Mouse (Mus musculus) granulocyte monocyte progenitor cell, adult 5-6 weeks (primary cell): ENCODE results near the gene Mia. TPM values are rescaled to one million over a fixed set of nuclear protein-coding genes. Genes with fewer than 3 reads are reported as not detected.

Source experiments
- ATAC-seq: replicated peaks from 2 replicates; pipeline ENCODE4 v1.8.0; 2016; ENCODE audit warnings: mild to moderate bottlenecking, moderate TSS enrichment, inconsistent platforms; ENCODE audit not compliant: poor library complexity, severe bottlenecking
- total RNA-seq, 2 experiments: library from RNA; stranded (forward) in 1 of 2; stranded (reverse) in 1 of 2; fragments of 200-712, 200-1000 nt in 1 of 2; fragments of >200 nt in 1 of 2; fragmentation: Nextera tagmentation in 1 of 2; gene quantifications; 2 replicates each; pipeline ENCODE4 v1.2.3; 2014 to 2017

Mia gene
- total RNA-seq, 2 experiments from 2014 or later, result 3.5 TPM; not detected in 1

DNA sequence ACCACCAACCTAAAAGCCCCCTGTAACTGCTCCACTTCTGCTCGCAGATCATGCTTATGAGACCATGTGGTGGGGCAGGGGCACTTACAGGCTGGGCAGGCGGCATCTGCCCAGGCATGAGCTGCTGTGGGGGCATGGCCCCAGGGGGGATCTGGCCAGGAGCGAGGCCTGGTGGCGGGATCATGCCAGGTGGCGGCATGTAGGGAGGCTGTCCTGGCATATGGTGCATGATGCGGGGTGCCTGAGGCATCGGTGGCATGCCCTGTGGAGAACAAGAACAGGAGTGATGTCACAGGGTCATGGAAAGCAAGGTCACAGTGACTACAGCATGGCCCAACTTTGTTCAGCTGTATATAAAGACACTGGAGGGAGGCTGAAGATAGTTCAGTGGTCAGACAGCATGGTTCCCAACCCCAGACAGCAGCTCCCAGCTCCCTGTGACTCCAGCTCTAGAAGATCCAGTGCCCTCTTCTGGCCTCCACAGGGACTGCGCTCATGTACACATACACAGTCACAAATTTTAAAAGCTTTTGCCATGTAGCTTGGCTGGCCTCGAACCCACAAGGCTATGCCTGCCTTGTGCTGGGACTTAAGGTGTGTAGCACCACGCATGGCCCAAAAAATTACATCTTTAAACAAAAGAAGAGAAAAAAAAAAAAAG, 8.4 kb upstream of the Mia start:
- peak; percentile 38; the same call in 1 of the 2 replicates for ATAC-seq

DNA sequence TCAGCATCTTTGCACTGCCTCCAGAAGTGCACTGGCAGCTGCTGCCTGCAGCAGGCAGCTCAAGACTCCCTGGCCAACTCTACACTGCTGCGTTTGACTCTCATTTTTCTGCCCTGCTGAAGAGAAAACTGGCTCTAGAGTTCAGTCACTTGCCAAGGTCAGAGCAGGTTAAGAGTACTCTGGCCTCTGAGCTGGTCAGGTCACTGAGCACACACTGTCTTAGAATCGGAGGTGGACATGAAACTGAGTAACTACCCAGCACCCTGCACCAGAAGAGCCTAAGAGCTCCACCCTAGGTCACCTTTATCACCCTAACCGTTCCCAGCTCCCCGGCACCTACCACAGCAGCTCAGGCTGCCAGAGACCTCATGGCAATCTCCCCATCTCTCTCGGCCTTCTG, 5.0 kb upstream of the Mia start:
- ATAC-seq, result no peak

DNA sequence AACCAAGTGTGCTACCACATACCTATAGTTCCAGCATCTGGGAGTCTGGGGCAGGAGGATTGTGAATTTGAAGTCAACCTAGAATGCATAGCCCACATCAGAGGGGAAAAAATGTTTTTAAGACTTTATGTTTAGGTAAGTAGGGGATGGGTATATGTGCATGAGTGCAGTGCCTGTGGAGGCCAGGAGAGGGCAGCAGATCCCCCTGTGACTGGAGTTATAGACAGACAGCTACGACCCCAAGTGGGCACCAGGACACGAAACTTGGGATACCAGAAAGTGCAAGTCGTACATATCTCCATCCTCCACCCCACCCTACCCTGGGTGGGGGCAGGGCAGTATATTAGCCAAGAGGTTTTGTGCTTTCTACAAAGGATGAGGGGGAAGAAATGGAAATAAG, 4.0 kb upstream of the Mia start:
- ATAC-seq, result peak; percentile 91

DNA sequence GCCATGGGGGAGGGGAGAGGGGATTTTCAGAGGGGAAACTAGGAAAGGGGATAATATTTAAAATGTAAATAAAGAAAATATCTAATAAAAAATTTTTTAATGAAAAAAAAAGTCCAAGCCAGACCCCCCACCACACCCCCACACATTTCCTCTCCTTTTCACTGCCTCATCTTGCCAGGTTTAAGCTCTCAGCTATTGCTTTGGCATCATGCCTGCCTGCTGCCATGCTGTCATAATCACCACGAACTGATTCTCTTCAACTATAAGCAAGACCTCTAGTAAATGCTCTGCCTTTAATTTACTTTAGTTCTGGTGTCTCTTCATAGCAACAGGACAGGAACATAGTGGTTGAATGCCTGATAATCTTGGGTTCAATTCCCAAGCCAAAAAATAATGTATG, 1.5 kb upstream of the Mia start:
- ATAC-seq, result no peak

DNA sequence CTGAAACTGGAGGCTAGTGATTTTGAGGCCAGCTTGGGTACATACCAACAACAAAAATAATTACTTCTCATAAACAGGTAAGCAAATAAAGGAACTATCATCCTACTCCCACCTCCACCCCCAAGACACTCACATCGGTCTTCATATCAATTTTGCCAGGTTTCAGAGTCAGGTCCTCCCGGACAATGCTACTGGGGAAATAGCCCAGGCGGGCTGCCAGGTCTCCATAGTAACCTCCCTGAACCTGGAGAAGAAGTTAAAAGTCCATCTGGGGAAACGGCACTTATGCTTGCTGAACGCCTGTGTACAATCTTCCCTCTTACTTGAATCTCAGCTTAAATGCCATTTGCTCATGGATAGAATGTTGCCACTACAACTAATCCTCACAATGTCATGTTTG, 921 bp downstream of the Mia start:
- ATAC-seq, result no peak

DNA sequence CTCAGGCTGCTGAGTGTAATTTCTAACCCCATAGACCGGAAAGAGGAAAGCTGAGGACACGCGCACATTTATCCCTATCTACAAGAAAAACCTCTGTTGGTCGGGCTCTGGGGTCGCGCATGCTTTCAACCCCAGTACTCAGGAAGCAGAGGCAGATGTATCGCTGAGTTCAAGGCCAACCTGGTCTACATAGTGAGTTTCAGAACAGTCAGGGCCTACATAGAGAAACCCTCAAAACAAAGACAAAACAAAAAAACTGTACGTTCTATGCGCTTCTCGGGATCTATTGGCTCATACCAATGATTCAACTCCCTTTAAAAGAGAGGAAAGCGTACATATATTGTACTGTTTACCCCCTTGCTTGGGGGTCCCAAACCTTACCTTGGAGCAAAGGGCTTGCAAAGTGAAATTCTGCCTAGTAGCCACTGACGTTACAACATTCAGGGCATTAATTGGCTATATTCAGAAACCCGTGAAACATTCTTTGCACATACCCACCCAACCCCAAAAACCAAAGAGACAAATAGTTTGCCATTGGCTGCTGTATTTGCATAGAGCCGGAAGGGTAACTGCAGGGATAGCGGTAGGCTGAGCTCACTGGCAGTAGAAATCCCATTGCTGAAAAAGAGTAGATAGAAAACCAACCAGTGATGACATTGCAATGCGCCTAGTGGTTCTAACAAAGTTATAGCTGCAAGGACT, 1.6 kb downstream of the Mia start:
- no peak for ATAC-seq

DNA sequence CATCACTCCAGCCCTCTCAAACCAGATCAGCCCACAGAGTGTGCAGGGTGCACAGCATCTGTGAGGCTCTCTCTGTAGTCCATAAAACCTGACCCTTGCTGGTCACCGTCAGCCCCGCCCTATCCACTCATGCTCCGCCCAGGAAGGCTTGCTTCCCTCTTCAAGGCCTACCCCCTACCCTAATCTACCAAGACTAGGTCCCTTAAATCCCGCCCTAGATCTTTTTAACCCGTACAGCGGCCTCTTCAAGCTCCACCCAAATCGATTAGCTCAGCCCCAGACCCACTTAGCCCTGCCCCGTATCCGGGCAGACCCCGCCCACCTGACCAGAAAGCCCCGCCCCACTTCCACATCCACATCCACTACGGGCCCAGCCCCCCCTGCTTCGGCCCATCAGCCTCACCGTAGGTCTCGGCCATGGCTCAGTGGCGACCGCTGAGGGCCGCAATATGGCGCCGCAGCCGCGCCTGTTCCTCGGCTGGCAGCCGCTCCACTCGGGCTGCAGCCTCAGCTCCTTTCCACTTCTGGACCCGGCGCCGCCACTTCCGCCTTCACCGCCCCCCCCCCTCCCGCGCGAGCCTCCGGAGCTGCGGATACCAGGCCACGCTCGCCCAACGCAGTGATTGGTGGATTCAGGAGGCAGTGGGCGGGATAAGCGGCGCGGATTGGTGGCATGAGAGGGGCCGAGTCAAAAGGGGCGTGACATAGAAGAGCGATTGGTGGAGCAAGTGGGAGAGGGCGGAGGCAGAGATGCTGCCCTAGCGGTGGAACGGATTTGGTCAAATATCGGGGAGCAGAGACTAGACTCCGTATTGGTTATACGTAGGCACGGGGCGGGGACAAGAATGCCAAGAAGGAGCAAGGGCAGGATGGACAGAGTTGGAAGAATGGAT, 2.4 kb downstream of the Mia start, which contains the start of gene Rab4b:
Gene Rab4b, minus strand, starts transcription at position 573 of the 893 bp plus-strand sequence.
- ATAC-seq, result peak; percentile 89

DNA sequence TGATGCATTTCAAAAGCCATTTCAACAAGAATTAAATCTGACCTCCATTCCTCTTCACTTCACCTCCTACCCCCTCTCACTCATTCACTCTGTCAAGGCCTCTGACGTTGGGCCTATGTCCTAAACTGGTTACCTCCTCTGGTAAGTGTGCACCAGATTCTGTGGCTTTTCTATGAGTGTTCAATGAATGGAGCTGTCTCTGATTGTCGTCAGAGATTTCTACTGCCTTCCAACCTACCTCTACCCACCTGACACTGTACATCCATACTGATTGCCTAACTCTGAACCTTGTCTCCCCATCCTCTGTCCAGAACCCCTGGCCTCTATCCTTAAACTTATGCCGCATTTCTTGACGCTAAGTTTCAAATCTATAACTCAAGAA, 3.0 kb downstream of the Mia start:
- peak; percentile 1; the same call in 1 of the 2 replicates for ATAC-seq

DNA sequence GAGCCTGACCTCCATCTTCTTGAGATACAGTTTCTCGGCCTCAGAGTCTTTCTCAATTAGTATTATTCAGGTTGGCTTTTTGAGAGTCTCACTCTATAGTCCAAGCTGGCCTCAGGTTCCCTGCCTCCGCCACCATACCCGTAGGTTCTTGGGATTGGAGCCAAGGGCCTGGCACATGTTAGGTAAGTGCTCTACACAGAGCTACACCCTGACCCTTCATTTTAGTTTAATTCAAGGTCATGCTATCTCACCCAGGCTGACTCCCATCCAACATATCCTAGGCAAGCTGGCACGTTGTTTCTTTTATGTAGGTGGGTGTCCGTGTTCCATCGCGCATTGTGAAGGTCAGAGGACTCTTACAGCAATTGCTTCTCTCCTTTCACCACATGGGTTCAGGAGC, 6.1 kb downstream of the Mia start:
- ATAC-seq, result no peak

DNA sequence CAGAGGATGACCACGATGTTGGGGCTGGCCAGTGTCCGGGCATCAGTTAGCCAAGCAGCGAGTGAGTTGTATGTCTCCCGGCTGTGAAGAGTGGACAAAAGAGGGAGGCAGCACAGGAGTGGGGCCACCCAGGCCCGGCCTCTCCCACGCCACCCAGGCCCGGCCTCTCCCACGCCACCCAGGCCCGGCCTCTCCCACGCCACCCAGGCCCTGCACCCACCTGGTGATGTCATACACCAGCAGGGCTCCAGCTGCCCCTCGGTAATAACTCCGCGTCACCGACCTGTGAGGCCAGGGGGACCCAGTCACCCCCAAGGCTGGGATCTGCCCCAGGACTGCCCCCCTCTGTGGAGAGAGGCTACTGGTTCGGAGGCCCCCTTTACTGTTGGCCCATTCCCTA, 6.5 kb downstream of the Mia start:
- ATAC-seq, result no peak

DNA sequence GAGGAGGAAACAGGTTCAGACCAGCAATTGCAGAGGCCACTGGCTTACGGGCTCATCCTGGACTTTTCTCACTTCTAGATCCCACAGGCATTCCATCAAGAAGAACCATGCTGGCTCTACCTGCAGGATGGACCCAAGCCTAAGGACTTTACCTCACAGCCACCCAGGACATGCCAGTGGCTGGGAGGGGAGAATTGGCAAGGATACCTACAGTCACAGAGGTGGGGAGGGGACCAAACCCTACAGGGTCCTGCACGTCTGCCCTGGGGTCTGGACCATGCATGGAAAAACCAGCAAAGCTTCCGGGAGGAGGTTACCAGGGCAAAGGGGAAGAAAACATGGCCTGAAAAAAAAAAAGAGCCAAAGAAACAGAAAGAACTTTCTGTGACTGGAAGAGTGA, 10.0 kb downstream of the Mia start:
- ATAC-seq, result no peak

DNA sequence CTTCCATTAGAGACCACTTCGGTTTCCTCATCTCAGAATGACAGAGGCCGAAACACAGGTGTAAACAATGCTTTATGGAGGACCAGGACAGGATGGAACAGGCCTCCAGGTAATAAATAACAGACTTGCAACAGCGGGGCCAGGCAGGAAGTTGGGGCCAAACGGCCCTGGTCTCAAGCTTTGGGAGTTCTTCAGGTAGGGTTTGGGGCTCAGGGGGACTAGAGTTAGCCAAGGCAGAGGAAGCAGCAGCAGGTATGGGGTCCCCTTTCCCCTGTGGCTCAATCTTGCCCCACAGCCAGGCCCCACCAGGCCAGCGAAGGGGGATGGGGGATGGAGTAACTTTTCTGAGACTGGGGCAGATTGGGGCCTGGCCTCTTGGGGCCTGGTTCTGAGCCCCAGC, 12.6 kb downstream of the Mia start:
- ATAC-seq, result no peak

DNA sequence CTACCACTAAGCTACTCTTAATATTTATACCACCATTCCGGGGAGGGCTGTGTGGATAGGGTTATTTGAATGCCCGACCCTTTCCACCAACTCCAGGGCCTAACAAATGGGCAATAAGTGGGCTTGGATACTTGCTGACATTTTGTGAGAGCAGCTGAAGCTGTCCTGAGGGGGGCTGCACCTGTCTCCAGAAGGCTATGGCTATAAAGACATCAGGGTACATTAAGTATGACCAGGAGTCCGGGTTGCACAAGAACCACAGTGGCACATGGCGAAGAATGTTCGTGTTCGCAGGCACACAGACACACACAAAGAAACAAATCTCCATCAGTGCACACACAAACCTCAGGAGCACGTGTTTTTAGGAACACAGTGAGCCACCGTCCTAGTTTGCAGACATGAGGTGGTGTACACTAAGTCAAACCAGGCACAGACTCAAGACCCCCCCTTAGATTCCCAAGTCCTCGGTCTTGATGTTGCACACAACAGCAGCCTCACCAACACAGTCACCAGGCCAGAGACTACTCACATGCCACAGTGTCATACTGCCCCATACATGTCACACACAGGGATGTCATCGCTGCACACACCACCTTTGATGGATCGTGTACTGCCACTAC, 13.4 kb downstream of the Mia start:
- peak; percentile 15 for ATAC-seq

DNA sequence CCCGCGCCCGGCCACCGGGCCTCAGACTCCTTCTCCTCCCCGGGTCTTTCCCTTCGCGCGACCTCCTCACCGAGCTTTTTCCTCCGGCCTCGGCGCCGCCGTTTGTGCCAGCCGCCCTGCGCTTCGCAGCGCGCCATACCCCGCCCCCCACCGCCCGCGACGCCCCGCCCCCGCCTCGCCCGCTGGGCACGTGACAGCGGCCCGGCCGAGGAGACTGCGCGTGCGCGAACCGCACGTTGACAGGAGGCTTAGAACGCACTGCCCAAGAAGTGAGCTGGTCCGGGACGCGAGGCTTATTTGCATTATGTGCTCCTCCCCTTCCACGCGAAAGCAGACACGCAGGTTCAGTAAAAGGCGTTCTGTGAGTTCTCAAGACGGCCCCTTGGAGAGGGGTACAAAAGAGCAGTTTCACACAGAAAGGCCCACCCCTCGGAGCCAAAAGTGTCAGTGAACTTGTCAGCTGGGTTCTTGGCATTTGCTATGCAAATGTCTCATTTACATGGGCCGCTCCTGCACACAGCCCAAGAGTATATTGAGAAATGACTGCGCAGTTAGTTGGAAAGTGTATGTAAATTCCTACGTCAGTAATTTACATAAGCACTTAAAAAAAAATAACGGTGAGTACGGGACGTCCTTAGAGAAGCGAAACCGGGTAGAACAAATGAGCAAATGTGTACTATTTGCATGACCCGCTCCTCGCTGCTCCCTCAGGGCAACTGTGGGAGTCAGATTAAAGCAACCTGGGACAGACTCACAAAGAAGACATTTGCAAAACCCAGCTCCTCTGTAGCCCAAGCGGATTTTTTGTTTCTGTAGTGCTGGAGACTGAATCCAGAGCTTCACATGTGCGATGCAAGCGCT, 14.1 kb downstream of the Mia start, which contains the start of gene Egln2:
Gene Egln2, minus strand, starts transcription at position 189 of the 861 bp plus-strand sequence.
- ATAC-seq, result peak; percentile 61

DNA sequence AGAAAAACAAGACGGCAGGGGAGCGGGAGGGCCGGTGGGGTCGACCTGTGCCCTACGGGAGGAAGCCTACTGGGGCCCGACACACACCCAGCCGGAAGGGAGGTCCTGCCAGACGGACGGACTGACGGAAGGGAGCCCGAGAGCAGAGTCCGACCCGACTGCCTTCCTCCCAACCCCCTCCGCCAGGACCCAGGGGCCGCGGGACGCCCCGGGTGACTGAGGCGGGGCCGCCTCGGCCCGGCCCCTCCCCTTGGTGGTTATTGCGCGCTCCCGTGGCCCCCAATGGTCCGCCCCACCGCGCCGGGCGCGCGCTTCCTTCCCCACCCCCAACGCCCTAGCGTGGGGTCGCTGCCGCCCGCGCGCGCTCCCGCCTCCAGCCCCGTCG, 14.7 kb downstream of the Mia start:
- ATAC-seq, result peak; percentile 72

DNA sequence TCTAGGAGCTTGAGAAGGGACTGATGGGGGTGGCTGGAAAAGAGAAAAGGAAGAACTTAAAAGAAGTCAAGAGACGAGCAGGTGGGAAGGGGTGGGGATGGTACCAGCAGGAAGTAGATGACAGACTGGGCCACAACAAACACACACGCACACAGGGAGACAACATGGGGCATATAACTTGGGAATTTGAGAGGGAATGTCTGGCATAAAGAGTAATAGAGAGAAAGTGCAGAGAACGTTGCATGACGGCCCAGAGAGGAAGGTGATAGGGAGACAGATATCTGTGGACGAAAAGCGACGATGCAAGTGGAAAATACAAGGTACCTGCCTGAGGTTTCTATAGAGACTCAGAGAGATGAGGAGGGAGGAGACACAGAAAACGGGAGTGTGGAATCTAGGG, 15.3 kb downstream of the Mia start:
- no peak for ATAC-seq

DNA sequence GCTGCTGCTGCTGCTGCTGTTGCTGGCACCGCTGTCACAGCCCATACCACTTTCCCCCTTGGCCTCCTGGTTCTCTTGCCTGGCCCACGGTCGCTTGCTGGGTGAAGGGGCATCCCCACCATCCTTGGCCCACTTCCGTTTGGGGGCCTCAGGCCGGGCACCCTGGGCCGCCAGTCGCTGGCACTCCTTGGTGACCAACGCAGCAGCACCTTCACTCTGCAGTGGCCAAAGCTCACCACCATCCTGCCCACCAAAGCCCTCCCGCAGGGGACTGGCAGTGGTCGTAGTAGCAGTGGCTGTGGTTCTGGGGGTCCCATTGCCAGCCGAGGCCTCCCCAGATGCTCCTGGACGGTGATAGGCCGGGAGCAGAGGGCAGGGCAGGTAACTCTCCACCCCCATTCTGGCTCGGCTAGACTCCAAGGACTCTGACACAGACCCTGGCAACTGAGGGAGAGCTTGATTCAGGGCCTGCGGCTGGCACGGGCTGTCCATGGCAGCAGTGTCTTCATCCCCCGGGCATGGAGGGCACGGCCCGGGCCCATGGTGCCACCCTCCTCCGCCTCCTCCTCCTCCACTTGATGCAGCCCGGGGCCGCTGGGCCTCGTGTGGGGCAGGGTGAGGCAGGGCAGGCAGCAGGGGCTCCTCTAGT, 15.8 kb downstream of the Mia start:
- ATAC-seq, result no peak

DNA sequence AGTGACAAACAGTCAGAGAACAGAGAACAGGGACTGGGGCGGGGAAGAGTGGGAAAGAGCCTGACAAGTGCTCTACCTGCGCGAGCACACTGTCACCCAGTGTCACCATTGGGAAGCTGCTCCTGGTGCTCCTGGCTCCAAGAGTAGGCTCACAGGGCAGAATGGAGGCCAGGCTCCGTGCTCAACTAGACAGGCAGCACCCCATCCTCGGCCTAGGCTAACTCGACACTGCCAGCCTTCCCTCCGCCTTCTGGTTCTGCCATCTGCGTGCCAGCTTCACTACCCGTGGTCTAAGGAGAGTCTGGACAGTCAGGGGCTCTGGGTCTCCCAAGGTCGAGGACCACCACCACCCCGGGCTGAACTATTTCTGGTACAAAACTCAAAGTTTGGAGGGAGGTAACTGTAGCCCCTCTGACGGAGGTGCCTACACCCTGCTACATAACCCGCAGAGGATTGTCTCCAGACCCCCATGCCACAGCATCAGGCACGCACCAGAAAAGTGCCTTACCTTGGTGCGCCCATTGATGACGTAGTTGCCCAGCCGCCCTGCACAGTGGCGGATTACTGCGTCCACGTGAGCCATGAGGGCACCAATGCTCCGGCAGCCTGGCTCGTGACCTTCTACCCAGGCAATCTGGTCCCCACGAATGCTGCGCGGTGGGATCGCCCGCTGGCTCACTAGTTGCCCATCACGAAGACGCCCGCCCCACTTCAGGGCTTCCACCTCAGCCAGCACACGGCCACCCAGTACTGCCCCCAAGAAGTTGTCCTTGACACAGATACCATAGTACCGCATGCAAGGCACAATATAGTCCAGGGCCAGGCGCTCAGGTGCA, 16.6 kb downstream of the Mia start:
- ATAC-seq, result no peak
